Mouse (Mus musculus): ENCODE data around the gene Msrb3.

DNA sequence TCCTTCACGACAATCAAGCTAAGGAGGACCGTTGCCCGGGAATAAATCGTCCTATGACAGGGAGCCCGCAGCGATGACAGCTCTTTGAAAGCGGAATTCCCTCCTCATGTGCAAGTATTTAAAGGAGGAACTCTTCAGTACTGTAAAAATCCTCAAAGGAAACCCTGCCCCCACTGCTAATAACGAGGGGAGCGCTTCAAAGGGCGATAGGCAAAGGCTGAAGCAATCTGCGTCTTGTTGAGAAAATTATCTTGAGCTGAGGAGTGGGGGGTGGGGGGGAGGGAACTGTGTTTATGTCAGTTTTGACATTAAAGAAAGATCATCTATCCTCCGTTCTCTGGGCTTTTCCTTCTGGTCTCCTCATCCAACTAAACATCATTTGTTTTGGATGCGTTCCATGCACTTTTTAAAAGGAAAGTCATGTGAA is 104.5 kb downstream of the Msrb3 start:
- TF ChIP-seq POLR2AphosphoS2 (IDR thresholded peaks at IDR 0.05; ENCODE audit: low read depth, low read length): no peak
- TF ChIP-seq ZC3H11A (IDR thresholded peaks at IDR 0.05; ENCODE audit: low read depth, low read length): no peak
- TF ChIP-seq EP300 (IDR thresholded peaks at IDR 0.05; ENCODE audit: low read length): no peak
- TF ChIP-seq CTCF (conservative IDR thresholded peaks at IDR 0.05 in 1 of 2, IDR thresholded peaks at IDR 0.05 in 1 of 2; ENCODE audit: low read depth in 2 of 2, low read length in 2 of 2): no peak
- TF ChIP-seq SIN3A (IDR thresholded peaks at IDR 0.05; ENCODE audit: low read length): no peak
- no peak for TF ChIP-seq JUND (conservative IDR thresholded peaks at IDR 0.05; ENCODE audit: low read depth, low read length)
- TF ChIP-seq HCFC1 (IDR thresholded peaks at IDR 0.05; ENCODE audit: low read depth, low read length): no peak
